Mouse (Mus musculus) limb, embryonic 15.5 days (tissue): ENCODE data around the gene Mid1. TPM values are rescaled to one million over a fixed set of nuclear protein-coding genes. Genes with fewer than 3 reads are reported as not detected.

Experiments used
- ATAC-seq: fragments of 200-750 bp; cut with Nextera tagmentation; 2 replicates; pipeline ENCODE4 v1.8.0; 2017; ENCODE audit warnings: low read depth, moderate TSS enrichment; ENCODE audit not compliant: insufficient number of reproducible peaks, low FRiP score, low TSS enrichment
- H3K27ac ChIP-seq: fragments of 300-500 bp; sonication (generic); 2 replicates; pipeline ENCODE4 v1.5.1; 2015; ENCODE audit warnings: moderate library complexity, mild to moderate bottlenecking, inconsistent platforms
- H3K27me3 ChIP-seq: fragments of 300-500 bp; sonication (generic); 2 replicates; pipeline ENCODE4 v1.6.1; 2015; ENCODE audit warnings: inconsistent platforms
- H3K36me3 ChIP-seq: fragments of 300-500 bp; sonication (generic); 2 replicates; pipeline ENCODE4 v1.6.1; 2015; ENCODE audit warnings: inconsistent platforms
- H3K4me1 ChIP-seq: fragments of 300-500 bp; sonication (generic); 2 replicates; pipeline ENCODE4 v1.6.1; 2015; ENCODE audit warnings: inconsistent platforms
- H3K4me2 ChIP-seq: fragments of 300-500 bp; sonication (generic); 2 replicates; pipeline ENCODE4 v1.6.1; 2015; ENCODE audit warnings: mild to moderate bottlenecking, inconsistent platforms
- H3K4me3 ChIP-seq: fragments of 300-500 bp; sonication (generic); 2 replicates; pipeline ENCODE4 v1.5.1; 2015; ENCODE audit warnings: mild to moderate bottlenecking, inconsistent platforms
- H3K9ac ChIP-seq: fragments of 300-500 bp; sonication (generic); 2 replicates; pipeline ENCODE4 v1.6.1; 2015; ENCODE audit warnings: inconsistent platforms
- H3K9me3 ChIP-seq: fragments of 300-500 bp; sonication (generic); 2 replicates; pipeline ENCODE4 v1.6.1; 2016; ENCODE audit warnings: inconsistent platforms
- WGBS: fragments of 180-500 bp; shearing (Covaris S2); methylation state at CpG from one replicate; pipeline ENCODE4 v1.1.7; 2015; 5-methylcytosine and 5-hydroxymethylcytosine counted together
- polyA plus RNA-seq: library from polyadenylated mRNA; unstranded; fragments of >200 nt; fragmentation: Nextera tagmentation; extraction: Ambion mirVana; gene quantifications from 2 replicates; pipeline ENCODE4 v1.2.1, GENCODE M21; 2015

Mid1 gene
- polyA plus RNA-seq, result 8.5 and 9.7 TPM in 2 replicates

- peak within 1 kb of the TSS; percentile 36 for H3K4me3 ChIP-seq
- H3K27ac ChIP-seq, result no peak within 1 kb of the TSS
- no peak for ATAC-seq
- no peak within 1 kb of the TSS for H3K9ac ChIP-seq
- no peaks in the 10 kb centered on the region; the same call in 1 of the 2 replicates for H3K27me3 ChIP-seq
- peak within 1 kb of the TSS; percentile 32 for H3K4me2 ChIP-seq
- no peaks in the 10 kb centered on the region for H3K4me1 ChIP-seq
- H3K36me3 ChIP-seq, result no peaks in the 10 kb centered on the region
- WGBS, result 21% methylated on average over 10 of the region's 10 CpGs
- H3K9me3 ChIP-seq, result no peaks in the 10 kb centered on the region
These were observed at the start of gene Mid1 for GRCm38 (mm10) chrX:169685131-169685530. Mid1 (plus strand) TSS chrX:169685199.

- no peaks in the 10 kb centered on the region for H3K9me3 ChIP-seq
- no peak overlapping the region for H3K9ac ChIP-seq
- H3K4me3 ChIP-seq, result no peak overlapping the region
- H3K4me2 ChIP-seq, result no peak overlapping the region
- ATAC-seq, result no peak
- 0 out of 2 replicates have a peak, but pooled peaks cover 4% of the 10 kb centered on the region for H3K27me3 ChIP-seq
- no peaks in the 10 kb centered on the region for H3K4me1 ChIP-seq
- no peak overlapping the region for H3K27ac ChIP-seq
- H3K36me3 ChIP-seq, result no peaks in the 10 kb centered on the region
These were observed 11.9 kb upstream of the Mid1 start for GRCm38 (mm10) chrX:169673056-169673455.

DNA sequence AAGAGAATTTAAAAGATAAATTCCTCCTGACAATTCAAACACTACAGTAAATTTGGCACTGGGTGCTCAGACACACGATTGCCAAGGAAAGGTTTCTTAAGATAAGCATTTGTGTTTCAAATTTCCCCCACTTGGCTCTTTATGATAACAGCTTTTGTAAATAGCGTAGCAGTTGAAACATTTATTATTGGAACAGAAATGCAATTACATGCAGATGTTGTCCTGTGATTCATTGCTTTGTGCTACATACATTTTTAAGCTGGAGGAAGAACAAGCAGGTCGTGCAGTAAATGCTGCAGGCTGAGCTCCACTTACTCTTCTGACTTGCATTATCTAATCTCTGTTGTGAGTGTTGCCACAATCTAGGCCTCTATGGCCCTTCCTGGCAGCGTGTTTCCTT lies 8.7 kb upstream of the Mid1 start:
- H3K4me2 ChIP-seq, result no peak overlapping the region
- H3K9me3 ChIP-seq, result no peaks in the 10 kb centered on the region
- H3K27me3 ChIP-seq, result no peaks in the 10 kb centered on the region
- H3K27ac ChIP-seq, result no peak overlapping the region
- WGBS, result 48% methylated on average over 4 of the region's 4 CpGs
- ATAC-seq, result no peak
- H3K36me3 ChIP-seq, result no peaks in the 10 kb centered on the region
- no peak overlapping the region for H3K4me3 ChIP-seq
- H3K9ac ChIP-seq, result no peak overlapping the region
- no peaks in the 10 kb centered on the region for H3K4me1 ChIP-seq

- H3K4me3 ChIP-seq, result peak overlapping the region; percentile 36
- ATAC-seq, result no peak
- H3K27ac ChIP-seq, result no peak overlapping the region
- no peaks in the 10 kb centered on the region for H3K36me3 ChIP-seq
- peak overlapping the region; percentile 32; the same call in 1 of the 2 replicates for H3K4me2 ChIP-seq
- no peaks in the 10 kb centered on the region; the same call in 1 of the 2 replicates for H3K27me3 ChIP-seq
- no peak overlapping the region for H3K9ac ChIP-seq
- no peaks in the 10 kb centered on the region for H3K9me3 ChIP-seq
- 32% methylated on average over 8 of the region's 8 CpGs for WGBS
- H3K4me1 ChIP-seq, result no peaks in the 10 kb centered on the region
These were observed 732 bp downstream of the Mid1 start for GRCm38 (mm10) chrX:169685731-169686130.

- Histone ChIP-seq H3K27ac (no peak overlapping the region), H3K9me3 (no peaks in the 10 kb centered on the region), H3K4me1 (no peaks in the 10 kb centered on the region), H3K27me3 (peaks cover 4% of the 10 kb centered on the region; the same call in 1 of the 2 replicates), H3K9ac (no peak overlapping the region), H3K4me3 (no peak overlapping the region), H3K4me2 (no peak overlapping the region), H3K36me3 (no peaks in the 10 kb centered on the region)
- WGBS, result 53% methylated on average over 2 of the region's 2 CpGs
- ATAC-seq, result no peak
These were observed 6.2 kb downstream of the Mid1 start for GRCm38 (mm10) chrX:169691217-169691616.

DNA sequence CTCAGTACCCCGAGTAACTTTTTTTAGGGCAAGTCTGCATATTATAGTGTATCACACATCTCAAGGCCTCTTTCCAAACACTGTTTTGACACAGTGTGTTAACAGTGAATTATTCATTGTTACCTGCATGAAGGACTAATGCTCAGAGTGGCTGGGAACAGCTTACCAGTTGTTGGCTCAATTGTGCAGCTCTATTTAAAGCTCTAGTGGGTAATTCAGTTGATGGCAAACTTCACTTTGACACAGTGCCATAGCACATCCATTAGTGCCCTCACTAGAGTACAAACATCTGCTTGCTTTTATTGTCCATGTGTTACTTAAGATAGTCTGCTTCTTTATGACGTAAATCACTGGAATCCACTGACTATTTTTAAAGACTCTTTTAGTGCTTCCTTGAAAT lies 6.7 kb downstream of the Mid1 start:
- no peak overlapping the region for H3K4me3 ChIP-seq
- no peaks in the 10 kb centered on the region for H3K36me3 ChIP-seq
- no peaks in the 10 kb centered on the region for H3K9me3 ChIP-seq
- no peak overlapping the region for H3K4me2 ChIP-seq
- peaks cover 4% of the 10 kb centered on the region; the same call in 1 of the 2 replicates for H3K27me3 ChIP-seq
- no peak overlapping the region for H3K9ac ChIP-seq
- H3K4me1 ChIP-seq, result no peaks in the 10 kb centered on the region
- no peak overlapping the region for H3K27ac ChIP-seq
- no peak for ATAC-seq
- 50% methylated on average over 2 of the region's 2 CpGs for WGBS

DNA sequence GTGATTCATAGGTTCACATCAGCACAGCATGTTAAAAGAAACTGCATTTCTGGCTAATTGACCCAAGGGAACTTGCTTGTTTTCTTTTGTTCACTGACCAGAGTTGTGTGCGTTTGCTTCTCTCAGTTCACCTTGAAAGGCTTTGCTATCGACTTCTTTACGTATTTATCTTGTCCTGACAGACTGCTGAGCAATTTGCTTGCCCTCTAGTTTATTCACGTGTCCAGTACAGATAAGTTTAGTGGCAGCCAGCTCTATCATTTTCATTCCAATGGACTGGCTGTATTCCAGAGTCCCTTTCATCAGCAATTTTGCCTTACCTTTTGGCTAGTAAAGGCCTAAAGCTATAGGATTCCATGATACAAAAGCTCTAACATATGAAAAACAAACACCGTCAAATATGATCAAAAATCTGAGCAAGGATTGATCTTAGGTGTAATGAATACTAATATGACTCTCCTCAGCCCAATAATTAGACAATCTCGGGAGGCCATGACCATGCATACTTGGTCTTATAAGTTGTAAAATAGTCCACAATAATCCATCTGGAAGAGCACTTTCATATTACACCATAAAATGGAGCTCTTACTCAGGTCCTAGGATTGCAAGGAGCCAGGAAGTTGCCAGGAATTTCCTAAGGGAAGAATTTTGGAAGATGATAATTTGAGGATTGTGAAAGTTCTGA lies 7.4 kb downstream of the Mid1 start:
- no peak overlapping the region for H3K9ac ChIP-seq
- ATAC-seq, result no peak
- WGBS, result 66% methylated on average over 6 of the region's 6 CpGs
- no peak overlapping the region for H3K27ac ChIP-seq
- no peak overlapping the region for H3K4me3 ChIP-seq
- no peak overlapping the region for H3K4me2 ChIP-seq
- H3K27me3 ChIP-seq, result peaks cover 4% of the 10 kb centered on the region; the same call in 1 of the 2 replicates
- no peaks in the 10 kb centered on the region for H3K4me1 ChIP-seq
- no peaks in the 10 kb centered on the region for H3K9me3 ChIP-seq
- no peaks in the 10 kb centered on the region for H3K36me3 ChIP-seq

- Histone ChIP-seq H3K4me3 (no peak overlapping the region), H3K36me3 (no peaks in the 10 kb centered on the region), H3K9me3 (no peaks in the 10 kb centered on the region), H3K4me2 (no peak overlapping the region), H3K4me1 (no peaks in the 10 kb centered on the region), H3K27ac (no peak overlapping the region), H3K9ac (no peak overlapping the region), H3K27me3 (peaks cover 12% of the 10 kb centered on the region)
- WGBS, result 59% methylated on average over 2 of the region's 2 CpGs
- no peak for ATAC-seq
These were observed 19.1 kb downstream of the Mid1 start for GRCm38 (mm10) chrX:169704016-169704602.

GRCm38 (mm10) chrX:169723511-169723910 lies 38.5 kb downstream of the Mid1 start:
- ATAC-seq, result no peak
- no peak overlapping the region for H3K27ac ChIP-seq
- H3K9me3 ChIP-seq, result no peaks in the 10 kb centered on the region
- 0 out of 2 replicates have a peak, but pooled peaks cover 7% of the 10 kb centered on the region for H3K27me3 ChIP-seq
- H3K36me3 ChIP-seq, result no peaks in the 10 kb centered on the region
- H3K4me1 ChIP-seq, result no peaks in the 10 kb centered on the region
- H3K4me2 ChIP-seq, result no peak overlapping the region
- no peak overlapping the region for H3K4me3 ChIP-seq
- WGBS, result 90% methylated on average over 1 of the region's 1 CpGs
- H3K9ac ChIP-seq, result no peak overlapping the region

- Histone ChIP-seq H3K27me3 (peaks cover 8% of the 10 kb centered on the region; the same call in 1 of the 2 replicates), H3K4me3 (no peak overlapping the region), H3K27ac (no peak overlapping the region), H3K9me3 (no peaks in the 10 kb centered on the region), H3K4me2 (no peak overlapping the region), H3K9ac (no peak overlapping the region), H3K36me3 (no peaks in the 10 kb centered on the region), H3K4me1 (no peaks in the 10 kb centered on the region)
- 74% methylated on average over 3 of the region's 3 CpGs for WGBS
- no peak for ATAC-seq
These were observed 50.5 kb downstream of the Mid1 start for GRCm38 (mm10) chrX:169735387-169735969.

- Histone ChIP-seq H3K36me3 (no peaks in the 10 kb centered on the region), H3K27ac (no peak overlapping the region), H3K27me3 (no peaks in the 10 kb centered on the region), H3K4me1 (no peaks in the 10 kb centered on the region), H3K9me3 (no peaks in the 10 kb centered on the region), H3K9ac (no peak overlapping the region), H3K4me3 (no peak overlapping the region), H3K4me2 (no peak overlapping the region)
- ATAC-seq, result no peak
- 64% methylated on average over 3 of the region's 3 CpGs for WGBS
These were observed 73.0 kb downstream of the Mid1 start for GRCm38 (mm10) chrX:169758001-169758400.

DNA sequence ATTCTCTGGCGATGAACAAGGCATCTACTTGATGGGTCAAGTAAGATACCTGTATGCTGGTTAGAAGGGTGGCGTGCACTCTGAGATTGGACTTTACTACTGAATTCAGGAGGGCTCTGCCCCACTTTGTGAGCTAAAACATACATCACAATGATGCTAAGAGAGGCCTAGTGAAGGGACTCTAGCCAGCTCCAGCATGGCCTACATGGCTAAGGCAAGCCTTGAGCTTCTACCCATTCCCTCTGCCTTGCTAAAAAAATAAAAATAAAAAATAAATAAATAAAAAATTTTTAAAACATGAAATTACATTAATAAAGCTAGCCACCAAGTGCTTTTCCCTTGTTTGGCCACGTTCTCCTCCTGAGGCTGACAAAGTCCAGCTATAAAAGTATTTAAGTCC lies 94.5 kb downstream of the Mid1 start, which contains the start of gene 4933400A11Rik:
Gene 4933400A11Rik (minus strand): TSS at position 101 of the 400 bp plus-strand sequence.
- Histone ChIP-seq H3K27me3 (0 out of 2 replicates have a peak, but pooled peaks cover 2% of the 10 kb centered on the region), H3K4me1 (no peaks in the 10 kb centered on the region), H3K27ac (no peak within 1 kb of the TSS), H3K9ac (no peak within 1 kb of the TSS), H3K36me3 (no peaks in the 10 kb centered on the region), H3K4me3 (no peak within 1 kb of the TSS), H3K9me3 (no peaks in the 10 kb centered on the region), H3K4me2 (no peak within 1 kb of the TSS)
- no peak for ATAC-seq
- WGBS, result 83% methylated on average over 3 of the region's 3 CpGs
